Mouse (Mus musculus) MEL (cell line): Measurements from ENCODE around the gene Mief1.

Experiments used
- MAFK ChIP-seq: IDR thresholded peaks from 2 replicates; pipeline ENCODE4 v1.6.1; 2011; ENCODE audit warnings: low read depth, mild to moderate bottlenecking, low read length, improper control_type of control experiment, borderline replicate concordance
- MXI1 ChIP-seq: IDR thresholded peaks from 2 replicates; pipeline ENCODE4 v1.6.1; 2011; ENCODE audit warnings: mild to moderate bottlenecking, low read depth, low read length, improper control_type of control experiment
- POLR2A ChIP-seq, 2 experiments: IDR thresholded peaks; 2 replicates each; pipeline ENCODE4 v1.6.1; 2011 to 2012; ENCODE audit warnings: low read length in 2 of 2, mild to moderate bottlenecking in 2 of 2, control low read depth in 1 of 2, improper control_type of control experiment in 1 of 2, low read depth in 1 of 2, moderate library complexity in 1 of 2; ENCODE audit not compliant: control insufficient read depth in 1 of 2, insufficient read depth in 1 of 2, poor library complexity in 1 of 2
- ZC3H11A ChIP-seq: IDR thresholded peaks from 2 replicates; pipeline ENCODE4 v1.6.1; 2012; ENCODE audit warnings: low read depth, mild to moderate bottlenecking, inconsistent platforms, low read length, improper control_type of control experiment

- TF ChIP-seq MAFK (no peak), ZC3H11A (no peak), POLR2A (IDR thresholded peaks at IDR 0.05; ENCODE audit: control insufficient read depth in 1 of 2, insufficient read depth in 1 of 2, low read depth in 1 of 2, low read length in 2 of 2, poor library complexity in 1 of 2) (no peak), MXI1 (no peak)
Observed at GRCm38 (mm10) chr15:80199556-80199955, 34.3 kb upstream of the Mief1 start.
